Mouse (Mus musculus): ENCODE measurements around the gene Galk2.

DNA sequence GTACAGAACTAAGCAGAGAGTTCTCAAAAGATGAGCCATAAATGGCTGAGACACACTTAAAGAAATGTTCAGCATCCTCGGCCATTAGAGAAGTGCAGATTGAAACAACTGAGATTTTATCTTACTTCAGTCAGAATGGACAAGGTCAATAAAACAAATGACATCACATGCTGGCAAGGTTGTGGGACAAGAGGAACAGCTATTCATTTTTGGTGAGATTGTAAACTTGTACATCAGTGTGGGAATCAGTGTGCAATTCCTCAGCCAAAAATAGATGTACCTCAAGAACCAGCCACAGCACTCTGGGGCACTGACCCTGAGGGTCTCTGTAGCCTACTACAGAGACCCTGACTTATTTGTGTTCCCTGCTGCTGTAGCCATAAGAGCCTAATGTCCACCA lies 84.4 kb downstream of the Galk2 start:
- TF ChIP-seq CTCF (IDR thresholded peaks at IDR 0.05; ENCODE audit: low read depth) = no peak
- no peak for TF ChIP-seq EP300 (optimal IDR thresholded peaks at IDR 0.05)
